Mouse (Mus musculus) heart, postnatal 10 days (tissue): ENCODE measurements around the gene Blnk. TPM values are rescaled to one million over a fixed set of nuclear protein-coding genes. Genes with fewer than 3 reads are reported as not detected.

Source experiments
- microRNA-seq, 2 experiments: library from miRNA; unstranded; fragments of <30 nt; microRNA quantifications; one replicate each; pipeline ENCODE4 v1.2.0; 2022
- total RNA-seq, 2 experiments: library from RNA; stranded (reverse); gene quantifications; 2 replicates each; pipeline ENCODE4 v1.2.3; 2021

Gene Blnk
- total RNA-seq, 2 experiments from 2014 or later: 0.77 to 0.82 TPM

Small RNA genes lying within 50 kb of the gene (microRNA-seq; reads per million reads assigned to microRNA genes)
- 0.24 to 0.35 reads per million in 2 experiments for gene Mir8092

Other genes with a start within 250 kb of the Blnk start
- gene Cc2d2b, start 245.8 kb downstream of the Blnk start, total RNA-seq: not detected
- 1 to 10 TPM; 7.8 to 8.7 TPM for gene Ccnj, start 163.3 kb downstream of the Blnk start, total RNA-seq
- gene Zfp518a, start 99.8 kb downstream of the Blnk start, total RNA-seq: 10 to 100 TPM in 1 of 2 experiments, 1 to 10 TPM in 1; 8.5 to 10.9 TPM
- gene Dntt, start 34.7 kb upstream of the Blnk start, total RNA-seq: under 1 TPM; 0.47 to 0.50 TPM
- gene Opalin, start 82.6 kb upstream of the Blnk start, total RNA-seq: not detected
- 1 to 10 TPM; 1.3 to 2.4 TPM for gene Tll2, start 212.3 kb upstream of the Blnk start, total RNA-seq